Mouse (Mus musculus) urinary bladder, postnatal 25 days (tissue): ENCODE results near the gene Tpsb2.
A peak's percentile ranks its signal among the peaks of the same experiment; 100 is the strongest.

ENCODE experiments used
- DNase-seq: peaks from one replicate; pipeline ENCODE4 v3.0.0; 2022; ENCODE audit warnings: low spot score

The Tpsb2 gene

DNA sequence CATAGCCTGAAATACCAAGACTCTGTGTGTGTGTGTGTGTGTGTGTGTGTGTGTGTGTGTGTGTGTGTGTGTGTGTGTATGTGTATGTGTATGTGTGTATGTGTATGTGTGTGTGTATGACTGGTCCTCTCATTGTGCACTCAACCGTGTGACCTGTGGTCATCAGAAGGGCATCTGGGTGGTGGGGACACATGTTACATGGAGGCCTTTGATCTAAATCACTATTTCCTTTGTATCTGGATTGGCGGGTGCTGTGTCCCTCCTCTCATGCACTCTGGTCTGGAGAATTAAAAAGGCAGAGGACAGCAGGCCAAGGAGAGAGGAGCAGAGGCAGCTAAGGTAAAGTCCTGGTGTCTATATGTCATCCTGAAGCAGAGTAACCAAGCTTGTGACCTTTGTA is at the start of gene Tpsb2:
Tpsb2 (plus strand) TSS at position 301 of the 400 bp plus-strand sequence.
- DNase-seq: no peak

DNA sequence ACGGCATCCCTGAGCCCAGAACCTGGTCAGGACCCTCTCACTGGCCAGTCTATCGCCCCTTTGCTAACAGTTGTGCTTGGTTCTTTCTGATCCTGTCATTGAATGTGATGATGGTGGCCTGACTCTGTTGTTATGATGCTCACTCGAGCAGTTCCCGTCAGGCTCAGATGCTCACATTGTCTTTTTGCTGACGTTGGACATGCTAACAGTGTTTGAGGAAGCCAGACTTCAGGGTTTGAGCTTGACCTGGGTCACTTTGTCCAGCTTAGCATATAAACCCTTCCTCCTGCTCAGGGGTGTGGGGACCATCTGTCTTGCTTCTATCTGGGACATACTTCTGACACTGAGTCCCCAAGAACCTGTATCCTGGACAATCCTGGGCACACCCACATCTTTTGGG is 47.8 kb upstream of the Tpsb2 start, which contains the start of gene Prss29:
Prss29 (plus strand) TSS at position 301 of the 400 bp plus-strand sequence.
- no peak for DNase-seq

DNA sequence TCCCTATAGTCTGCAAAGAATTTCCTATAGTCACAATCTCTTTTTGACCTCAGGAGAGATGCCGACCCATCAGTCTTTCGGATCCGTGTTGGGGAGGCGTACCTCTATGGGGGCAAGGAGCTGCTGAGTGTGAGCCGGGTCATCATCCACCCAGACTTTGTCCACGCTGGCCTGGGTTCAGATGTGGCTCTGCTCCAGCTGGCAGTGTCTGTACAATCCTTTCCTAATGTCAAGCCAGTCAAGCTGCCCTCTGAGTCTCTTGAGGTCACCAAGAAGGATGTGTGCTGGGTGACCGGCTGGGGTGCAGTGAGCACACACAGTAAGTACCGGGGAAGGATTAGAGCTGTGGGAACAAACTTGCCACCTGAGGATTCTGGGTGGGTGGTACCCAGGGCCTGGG is 45.3 kb upstream of the Tpsb2 start:
- no peak for DNase-seq

DNA sequence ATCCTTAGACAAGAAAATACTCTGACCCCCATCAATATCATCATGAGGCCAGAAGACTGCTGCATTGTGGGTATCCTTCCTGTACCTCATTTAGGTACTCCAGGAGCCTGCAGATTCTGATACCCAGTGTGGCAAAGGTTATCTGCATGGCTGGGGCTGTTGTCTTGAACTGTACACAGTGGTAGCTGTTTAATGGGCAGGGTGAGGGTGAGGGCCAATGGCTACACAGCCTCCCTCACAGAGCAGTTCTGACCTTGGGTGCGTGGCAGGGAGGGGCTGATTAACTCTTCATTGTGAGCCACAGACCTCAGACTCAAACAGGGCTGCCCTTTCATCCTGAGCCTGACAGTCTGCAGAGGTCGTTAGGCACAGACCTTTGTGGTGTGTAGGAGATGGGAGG is 43.2 kb upstream of the Tpsb2 start:
- DNase-seq: no peak

DNA sequence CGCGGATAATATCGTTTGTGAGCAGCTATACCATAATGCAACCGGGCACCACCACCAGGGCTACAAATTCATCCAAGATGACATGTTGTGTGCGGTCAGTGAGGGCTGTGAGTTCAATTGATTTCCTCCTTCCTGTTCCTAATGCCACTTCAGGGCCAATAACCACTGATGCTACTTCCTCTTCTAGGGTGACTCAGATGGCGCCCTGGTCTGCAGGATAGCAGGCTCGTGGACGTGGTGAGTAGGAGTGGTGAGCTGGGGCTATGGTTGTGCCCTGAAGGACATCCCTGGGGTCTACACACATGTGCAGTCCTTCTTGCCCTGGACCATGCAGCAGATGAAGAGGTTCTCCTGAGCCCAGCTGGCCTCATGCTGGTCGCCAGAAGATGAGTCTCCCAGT is 33.8 kb upstream of the Tpsb2 start:
- no peak for DNase-seq

DNA sequence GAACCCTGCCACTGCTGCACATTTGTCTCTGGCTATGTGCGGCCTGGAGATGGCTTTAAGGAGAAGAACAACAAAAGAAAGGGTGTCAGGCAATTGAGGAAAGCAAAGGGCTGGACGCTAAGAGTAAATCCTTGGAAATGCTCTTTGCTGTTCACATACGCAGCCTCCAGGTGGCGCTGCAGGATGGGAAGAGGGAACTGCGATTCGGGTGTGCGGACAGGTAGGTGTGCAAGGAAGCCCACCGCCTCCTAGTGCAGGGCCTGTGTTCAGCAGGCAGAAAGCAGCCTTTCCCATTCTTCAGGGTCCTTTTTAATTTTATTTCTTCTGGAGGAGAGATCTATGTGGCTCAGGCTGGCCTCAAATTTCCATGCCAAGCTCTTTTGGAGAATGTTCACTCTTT is 32.2 kb upstream of the Tpsb2 start:
- peak; percentile 63 for DNase-seq

DNA sequence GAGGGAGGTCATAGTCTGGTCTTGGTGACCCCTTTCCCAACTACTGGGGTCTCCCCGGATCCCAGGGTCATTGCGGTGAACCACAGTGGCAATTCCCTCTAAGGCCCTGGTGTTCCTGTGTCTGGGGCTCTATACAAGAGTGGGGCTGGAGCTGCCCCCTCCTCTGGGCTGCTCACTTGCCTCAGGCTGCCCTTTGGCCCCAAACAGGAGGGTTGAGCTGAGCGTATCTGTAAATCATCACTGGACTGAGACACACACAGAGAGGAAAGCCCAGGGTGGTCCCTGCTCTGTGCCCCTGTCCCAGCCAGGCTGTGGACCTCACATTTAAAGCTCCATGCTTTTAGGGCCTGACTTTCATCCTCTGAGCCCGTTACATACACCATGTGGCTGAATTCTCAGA is 27.9 kb upstream of the Tpsb2 start:
- no peak for DNase-seq

DNA sequence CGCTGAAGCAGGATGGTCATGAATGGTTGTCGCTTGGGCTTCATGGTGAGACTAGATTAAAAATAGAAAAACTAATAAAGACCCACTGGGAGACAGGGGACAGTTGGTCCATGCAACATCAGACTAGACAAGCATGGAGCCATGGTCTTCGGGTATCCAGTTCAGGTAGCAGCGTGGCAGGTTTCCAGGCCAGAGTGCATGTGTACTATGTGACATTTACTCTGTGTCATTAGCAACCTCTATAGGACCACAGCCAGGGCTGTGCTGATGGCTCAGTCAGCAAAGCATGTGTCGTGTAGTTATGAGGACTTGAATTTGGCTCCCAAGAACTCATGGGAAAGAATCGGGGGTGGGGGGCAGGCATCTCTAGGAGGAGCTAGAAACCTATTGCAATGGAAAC is 26.1 kb upstream of the Tpsb2 start:
- no peak for DNase-seq

DNA sequence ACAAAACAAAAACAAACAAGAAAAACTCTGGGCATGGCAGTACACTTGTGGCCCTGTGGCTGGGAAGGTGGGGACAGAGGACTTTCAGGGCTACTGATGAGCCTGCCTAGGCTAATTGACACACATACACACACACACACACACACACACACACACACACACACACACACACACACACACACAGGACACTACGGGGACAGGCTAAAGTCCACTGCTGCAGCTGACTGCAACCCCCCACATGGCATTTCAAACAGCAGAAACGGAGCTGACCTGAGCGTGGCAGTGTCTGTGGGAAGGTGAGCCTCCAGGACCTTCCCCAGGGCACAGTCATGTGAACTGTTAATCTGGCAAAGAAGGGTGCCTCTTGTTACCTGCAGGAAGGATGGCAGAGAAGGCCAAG is 24.6 kb upstream of the Tpsb2 start:
- no peak for DNase-seq

DNA sequence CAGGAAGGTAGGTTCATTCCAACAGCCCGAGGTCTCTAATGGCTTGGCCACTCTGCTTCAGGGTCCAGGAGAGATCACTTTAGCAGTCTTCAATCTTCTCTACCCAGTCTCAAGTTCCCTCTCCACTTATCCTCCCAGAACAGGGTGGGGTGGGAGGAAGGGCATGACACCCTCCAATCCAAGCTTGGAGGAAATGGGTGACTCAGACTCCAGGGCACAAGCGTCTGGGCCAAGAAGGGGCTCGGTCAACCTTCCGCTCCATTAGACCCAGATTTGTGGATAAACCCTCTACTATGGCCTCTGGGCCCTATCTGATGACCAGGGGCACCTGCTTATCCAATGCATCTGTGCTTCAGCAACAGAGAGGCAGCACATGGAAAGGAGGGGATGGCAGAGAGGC is 20.6 kb upstream of the Tpsb2 start, which contains the start of gene Tpsab1:
Tpsab1 (minus strand) TSS at position 101 of the 400 bp plus-strand sequence.
- no peak for DNase-seq

DNA sequence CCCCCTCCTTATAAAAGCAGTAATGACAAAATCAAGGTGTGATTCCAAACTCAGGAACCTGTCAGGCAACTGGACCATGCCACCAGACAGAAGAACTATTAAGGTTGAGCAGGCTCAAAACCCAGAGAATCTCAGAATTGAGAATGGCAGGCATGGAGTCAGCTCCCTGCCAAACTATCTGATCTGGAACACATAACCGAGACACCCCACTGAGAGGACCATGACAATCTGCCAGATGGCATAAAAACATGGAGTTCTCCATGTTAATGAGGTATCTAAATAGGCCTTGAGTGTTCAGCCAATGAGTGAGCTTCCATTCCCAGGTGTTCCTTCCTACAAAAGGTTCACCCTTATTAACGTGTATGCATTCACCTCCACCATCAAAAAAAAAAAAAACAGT is 4.8 kb upstream of the Tpsb2 start:
- DNase-seq: no peak

DNA sequence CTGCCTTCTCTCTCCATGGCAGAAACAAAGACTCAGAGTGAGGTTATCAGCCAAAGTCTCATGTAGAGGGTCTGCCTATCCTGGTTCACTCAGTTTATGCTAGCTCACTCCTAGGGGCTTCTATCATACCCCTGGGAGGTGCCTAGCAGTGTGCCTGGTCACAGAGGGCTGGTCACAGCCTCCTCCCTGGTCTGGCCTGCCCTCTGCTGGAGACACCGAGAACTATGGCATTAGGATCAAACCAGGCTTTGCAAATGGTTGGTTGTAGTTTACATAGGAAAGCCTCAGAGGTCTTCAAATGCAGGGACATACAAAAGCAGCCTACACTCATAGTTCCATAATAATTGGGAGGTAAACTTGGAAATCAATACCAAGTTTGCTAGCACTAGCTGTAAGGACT is 2.4 kb upstream of the Tpsb2 start:
- DNase-seq: peak; percentile 41

DNA sequence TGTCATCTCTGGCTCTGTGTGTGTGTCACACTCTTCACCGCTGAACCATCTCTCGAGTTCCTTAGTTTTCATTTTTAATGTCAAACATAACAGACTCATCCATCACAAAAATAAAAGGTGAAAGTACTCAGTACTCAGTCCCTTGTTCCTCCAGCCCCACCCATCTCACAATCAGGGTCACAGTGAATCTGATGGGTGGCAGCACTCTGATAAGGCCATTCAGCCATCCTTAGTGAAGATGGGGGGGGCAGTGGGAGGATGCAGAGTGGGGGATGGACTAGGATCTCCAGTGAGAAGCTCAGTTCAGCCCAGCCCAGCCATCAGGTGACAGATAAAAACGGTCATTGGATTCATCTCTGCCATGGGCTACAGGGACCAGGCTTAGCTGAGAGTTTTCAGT is 2.9 kb downstream of the Tpsb2 start, which contains the start of gene Tpsg1:
Tpsg1 (plus strand) TSS at position 301 of the 400 bp plus-strand sequence.
- no peak for DNase-seq

DNA sequence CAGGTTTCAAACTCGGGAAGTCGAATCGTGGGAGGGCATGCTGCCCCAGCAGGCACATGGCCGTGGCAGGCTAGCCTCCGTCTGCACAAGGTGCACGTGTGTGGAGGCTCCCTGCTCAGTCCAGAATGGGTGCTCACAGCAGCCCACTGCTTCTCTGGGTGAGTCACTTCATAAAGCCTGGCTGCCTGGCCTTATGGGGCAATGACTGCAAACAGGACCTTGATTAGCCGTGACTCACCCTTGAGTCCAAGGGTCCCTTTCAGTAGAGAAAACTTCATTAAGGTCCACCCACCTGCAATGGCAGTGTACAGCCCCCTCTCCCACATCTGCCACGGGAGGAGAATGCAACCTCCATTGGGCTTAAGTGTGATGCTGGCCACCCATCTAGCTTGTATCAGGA is 6.4 kb downstream of the Tpsb2 start:
- DNase-seq: no peak

DNA sequence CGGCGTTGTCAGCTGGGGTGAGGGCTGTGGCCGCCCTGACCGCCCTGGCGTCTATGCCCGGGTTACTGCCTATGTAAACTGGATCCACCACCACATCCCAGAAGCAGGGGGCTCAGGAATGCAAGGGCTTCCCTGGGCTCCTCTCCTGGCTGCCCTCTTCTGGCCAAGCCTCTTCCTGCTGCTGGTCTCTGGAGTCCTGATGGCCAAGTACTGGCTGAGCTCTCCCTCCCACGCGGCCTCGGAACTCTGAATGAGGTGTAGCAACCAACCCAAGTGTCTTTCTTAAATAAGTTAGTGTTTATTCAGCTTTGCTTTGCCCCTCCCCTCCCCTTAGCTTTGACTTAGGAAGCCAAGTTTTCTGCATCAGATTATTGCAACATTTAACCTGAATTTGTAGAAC is 7.9 kb downstream of the Tpsb2 start:
- no peak for DNase-seq

DNA sequence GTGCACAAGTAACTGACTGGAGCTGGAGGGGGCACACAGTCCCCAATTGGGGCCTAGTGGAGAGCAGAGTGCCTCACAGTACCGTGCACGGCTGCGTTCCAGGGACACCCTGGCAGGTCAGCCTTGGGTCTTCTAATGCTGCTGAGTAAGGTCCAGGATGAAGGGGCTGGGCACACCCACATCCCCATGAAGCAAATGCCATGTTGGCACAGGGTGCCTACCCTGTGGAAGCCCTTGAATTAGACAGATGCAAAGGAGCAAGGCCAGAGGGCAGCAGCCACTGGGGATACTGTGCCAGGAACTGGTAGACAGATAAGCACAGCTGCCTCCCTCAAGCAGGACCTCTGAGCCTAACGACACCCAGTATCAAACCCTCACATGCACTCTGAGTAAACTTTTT is 28.4 kb downstream of the Tpsb2 start:
- no peak for DNase-seq

DNA sequence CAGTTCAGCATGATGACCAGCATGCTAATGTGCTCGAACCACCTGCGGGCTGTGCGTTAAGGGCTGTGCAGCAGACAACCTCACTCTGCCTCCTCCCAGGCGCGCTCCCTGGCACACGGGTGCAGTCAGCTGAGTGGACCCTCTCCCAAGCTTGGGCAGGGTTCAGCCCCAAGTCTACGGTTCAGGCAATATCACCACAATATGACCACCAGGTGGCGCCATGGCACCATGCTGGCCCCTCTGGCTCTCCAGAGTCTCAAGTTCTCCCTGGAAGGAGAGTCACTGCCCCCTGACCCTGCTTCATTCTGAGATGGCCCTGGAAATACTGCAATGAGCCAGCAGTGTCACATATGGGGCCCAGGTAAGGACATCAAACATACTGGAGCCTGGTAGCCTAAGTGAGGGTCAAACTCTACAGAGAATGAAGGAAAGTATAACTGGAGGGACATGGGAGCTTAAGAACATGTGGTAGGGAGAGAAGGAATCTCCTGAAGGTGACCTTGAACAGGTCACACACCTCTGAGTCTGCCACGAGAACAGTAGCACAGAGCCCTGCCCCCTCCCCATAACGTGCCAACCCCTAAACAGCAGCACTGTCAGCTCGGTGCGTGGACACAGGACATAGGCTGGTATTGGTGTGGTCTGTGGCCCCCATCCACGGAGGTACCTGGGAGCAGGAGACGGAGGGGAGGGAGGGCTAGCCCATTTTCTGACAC is 31.9 kb downstream of the Tpsb2 start:
- peak; percentile 83 for DNase-seq

DNA sequence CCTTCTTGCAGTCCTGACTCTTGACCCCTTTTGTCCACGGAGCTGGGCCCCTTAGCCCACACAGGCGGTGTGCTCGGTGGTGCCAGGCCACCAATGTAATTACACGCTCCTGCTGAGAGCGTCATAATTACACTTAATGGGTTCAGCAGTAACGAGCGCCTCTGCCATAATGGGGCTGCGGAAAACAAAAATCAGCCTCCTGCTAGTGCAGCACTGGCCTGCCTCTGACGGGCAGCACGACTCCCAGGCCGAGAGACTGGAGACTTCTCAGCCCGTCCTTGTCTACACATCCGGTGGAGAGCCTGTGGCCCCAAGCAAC is 32.4 kb downstream of the Tpsb2 start:
- DNase-seq: no peak

DNA sequence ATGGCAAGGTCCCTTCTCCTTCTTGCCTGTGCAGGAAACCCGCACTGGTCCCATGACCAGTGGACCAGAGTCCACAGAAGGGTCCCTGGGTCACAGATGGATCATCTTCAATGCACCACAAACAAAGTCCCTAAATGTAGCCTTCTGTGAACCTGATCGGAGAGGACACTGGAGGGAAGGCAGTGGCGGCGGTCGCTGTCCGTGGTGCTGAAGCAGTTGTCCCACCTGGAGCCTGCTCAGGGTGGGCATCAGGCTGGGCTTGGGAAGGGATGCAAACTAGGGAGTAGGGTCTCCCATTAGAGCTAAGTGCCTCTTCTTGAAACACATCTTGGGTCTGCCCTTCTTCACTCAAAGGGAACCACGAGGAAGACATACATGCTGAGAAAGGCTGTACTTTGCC is 34.3 kb downstream of the Tpsb2 start:
- DNase-seq: peak; percentile 34

DNA sequence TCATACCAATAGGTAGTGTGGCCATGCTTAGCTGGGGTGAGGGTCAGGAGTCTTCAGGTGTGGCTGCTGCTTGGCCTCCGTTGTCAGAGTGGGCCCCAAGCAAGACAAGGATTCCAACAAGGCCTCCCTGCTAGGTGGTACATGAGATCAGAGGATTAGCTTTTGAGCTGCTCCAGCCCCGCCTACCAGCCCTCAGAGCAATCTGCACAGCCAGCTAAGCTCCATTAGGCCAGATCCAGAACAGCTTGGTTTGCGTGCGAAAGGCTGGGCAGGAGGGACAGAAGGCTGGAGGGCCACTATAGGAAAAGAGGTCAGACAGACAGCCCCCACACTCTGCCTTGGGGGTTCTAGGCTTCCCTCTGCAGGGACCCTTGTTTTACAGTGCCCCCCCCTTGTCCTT is 35.4 kb downstream of the Tpsb2 start:
- DNase-seq: no peak

DNA sequence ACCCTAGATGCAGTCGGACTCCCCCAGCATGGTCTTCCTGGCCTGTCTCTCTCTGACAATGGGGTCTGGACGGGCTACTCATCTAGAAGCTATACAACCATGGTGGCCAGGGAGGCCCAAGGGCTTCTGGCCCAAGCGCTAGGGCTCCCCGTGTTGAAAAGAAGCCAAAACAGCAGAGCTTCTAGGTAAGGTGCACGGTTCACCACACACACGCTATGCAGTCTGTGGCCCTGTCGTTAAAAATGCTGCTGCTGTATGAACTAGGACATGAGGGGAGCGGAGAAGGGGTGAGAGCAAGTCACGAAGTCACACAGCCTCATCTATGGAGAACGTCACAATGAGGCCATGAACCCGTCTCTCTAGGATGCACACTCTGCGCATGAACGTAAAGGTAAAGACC is 36.1 kb downstream of the Tpsb2 start:
- DNase-seq: no peak

DNA sequence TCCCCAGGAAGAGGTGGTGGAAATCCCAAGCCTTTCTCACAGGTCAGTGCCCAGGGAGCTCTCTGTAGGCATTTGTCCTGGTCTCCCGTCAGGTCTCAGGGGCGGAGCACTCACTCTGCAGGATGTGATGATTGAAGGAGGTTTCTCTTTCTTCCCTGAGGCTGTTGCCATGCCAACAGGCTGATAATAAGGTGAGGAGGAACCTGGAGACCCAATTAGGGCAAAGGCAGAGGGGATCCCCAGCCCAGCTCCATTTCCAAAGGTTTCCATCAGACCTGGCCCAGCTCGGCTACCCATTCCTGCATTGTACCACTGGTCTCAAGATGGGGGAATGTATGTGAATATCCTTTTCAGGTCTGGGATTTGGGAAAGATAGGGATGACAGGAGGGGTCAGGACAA is 38.1 kb downstream of the Tpsb2 start:
- no peak for DNase-seq

DNA sequence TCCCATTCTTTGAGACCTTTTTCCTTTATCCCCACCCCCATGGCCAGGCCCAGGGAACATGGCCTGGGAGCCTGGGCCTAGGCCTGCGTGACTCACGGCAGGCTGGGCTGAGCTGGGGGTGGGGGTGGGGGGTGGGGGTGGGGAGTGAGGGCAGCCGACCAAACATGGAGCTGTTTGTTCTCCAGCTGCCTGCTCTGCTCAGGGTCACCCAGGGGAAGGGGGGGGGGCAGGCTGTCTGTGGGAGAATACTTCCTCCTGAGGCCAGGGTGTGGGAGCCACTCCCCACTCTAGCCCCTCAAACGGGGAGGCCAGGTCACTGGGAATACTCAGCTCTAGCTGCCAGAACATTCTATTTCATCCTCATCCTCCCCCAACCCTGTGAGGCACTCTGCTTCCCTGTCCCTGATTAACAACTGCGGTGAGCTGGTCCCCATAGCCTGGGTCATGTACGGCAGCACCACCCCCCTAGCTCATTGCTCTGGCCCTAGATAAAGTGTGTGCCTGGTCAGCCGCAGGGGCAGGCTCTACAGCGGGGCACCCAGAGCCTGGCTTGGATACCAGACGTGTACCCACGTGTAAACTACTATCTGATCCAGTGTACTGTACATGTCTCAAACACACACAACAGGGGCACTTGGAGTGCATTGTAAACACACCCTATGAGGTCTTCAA is 39.3 kb downstream of the Tpsb2 start:
- DNase-seq: no peak

DNA sequence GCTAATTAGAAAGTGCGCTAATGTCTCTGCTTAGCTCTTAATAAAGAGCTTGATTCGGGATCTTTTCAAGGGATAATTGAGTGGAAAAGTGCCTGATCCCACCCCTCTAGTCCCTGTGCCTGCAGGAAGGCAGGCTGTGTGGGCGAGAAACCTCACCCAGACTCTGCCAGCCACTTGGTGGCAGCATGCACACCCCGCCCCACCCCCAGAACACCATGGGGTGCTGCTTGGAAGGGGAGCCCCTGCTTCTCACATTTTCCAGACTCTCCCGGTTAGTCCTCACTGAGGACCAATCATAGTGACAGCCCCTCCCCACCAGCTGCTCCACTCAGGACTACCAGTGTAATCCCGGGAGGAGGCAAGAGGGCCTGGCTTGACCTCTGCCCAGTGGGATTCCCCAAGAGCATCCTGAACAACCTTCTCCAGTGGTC is 39.9 kb downstream of the Tpsb2 start:
- DNase-seq: no peak
